Mouse (Mus musculus) cerebellum, adult 8-10 months (tissue): ENCODE measurements at regions not wholly inside any gene's neighbourhood (a gene's known extent, or its start where the extent isn't known, plus 50 kb on each side); places are given as distances from the start of the nearest gene placed in this dataset.
"Not testable (repeated sequence)": the region's sequence is repeated elsewhere in the genome, so short reads cannot be mapped to it uniquely, and the experiment has no call there.

Experiments used
- DNase-seq: peaks from one replicate; pipeline ENCODE4 v3.0.0; 2022

DNA sequence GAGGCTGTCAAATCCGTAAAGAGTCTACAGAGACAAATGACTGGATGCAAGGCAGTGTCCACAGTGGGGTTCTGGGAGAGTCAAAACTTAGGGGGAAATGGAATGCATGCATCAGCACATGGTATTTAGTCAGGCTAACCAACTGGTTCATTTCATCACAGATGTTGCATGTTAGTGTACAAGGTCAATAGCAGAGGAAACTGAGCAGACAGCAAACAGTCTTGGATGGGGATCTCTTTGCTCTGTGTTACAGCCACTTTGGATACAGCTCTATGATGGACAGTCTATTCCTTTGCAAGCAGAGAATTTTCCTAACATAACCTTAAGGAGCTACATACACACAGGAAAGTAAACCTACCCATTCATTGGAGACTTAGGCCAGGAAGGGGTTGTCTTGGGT lies 151.9 kb upstream of the Tmc3 start:
- DNase-seq, result no peak

DNA sequence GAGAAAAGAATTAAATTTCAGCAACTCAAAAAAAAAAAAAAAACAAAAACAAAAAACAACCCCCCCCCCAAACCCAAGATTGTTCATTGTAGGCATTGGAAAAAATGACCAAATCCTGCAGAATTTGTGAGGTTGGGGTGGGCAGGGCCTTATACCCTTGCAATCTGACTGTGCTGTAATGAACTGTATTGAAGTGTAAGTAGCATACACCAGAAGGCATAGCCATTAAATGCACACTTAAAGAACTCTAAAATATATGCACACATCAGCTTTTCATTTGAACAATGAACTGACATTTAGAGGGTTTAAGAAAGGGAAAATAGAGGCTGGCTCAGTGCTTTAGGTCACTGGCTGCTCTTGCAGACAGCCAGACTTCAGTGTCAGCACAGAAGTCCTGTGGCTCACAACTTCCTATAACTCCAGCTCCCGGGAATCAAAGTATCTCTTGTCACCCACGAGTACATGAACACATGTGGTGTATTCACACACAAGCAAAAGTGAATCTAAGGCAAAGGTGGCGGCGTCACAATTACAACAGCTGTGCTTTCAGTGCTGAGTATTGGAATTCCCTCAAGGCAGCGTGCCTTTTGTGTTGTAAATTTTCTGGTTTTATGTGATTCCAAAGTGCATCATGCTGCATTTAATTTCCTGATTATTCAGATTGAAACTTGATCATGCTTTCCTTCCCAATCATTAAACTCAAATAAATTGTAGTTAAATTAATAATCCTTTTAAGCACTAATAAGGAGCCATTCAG lies 150.6 kb upstream of the Tmc3 start:
- DNase-seq, result no peak

GRCm38 (mm10) chr7:83438538-83439393 lies 146.0 kb upstream of the Tmc3 start:
- no peak for DNase-seq

GRCm38 (mm10) chr7:83443596-83444278 lies 141.0 kb upstream of the Tmc3 start:
- no peak for DNase-seq

DNA sequence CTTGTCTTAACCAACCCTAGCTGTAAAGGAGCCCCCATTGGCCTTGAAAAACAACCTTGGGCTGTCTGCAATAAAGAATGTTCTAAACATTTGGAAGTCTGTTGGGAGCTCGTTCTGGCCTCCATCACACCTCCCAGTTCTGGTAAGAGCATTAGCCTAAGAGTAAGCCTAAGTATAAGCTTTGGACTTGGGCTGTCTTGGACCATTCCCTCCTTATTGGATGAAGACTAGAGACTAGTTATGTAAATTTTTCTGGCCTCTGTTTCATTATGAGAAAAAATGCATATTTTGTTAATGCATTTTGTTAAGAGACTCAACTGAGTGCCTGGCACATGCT lies 140.5 kb upstream of the Tmc3 start:
- DNase-seq, result no peak

GRCm38 (mm10) chr7:83445181-83445926 lies 139.4 kb upstream of the Tmc3 start:
- DNase-seq, result no peak

- DNase-seq, result no peak
These were observed 134.4 kb upstream of the Tmc3 start for GRCm38 (mm10) chr7:83450346-83450745.

DNA sequence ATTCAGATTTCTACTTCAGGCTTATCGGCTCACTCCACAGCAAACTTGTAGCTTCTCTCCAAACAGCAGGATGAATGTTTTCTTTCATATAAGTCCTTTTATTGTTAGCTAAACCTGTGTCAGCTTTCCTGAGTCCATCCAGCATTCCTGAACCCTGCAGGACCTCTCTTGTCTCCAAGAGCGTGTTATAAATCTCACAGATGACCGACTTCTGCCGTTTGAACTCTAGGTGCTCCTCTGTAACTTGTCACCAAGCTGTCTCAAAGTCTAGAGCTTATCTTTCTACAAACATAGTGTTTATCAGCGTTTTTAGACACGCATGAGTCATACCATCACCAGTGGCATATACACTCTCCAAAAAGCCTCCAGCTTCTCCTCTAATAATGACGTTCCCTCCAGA lies 132.4 kb upstream of the Tmc3 start:
- DNase-seq, result no peak

- no peak for DNase-seq
These were observed 125.2 kb upstream of the Tmc3 start for GRCm38 (mm10) chr7:83459520-83459919.

DNA sequence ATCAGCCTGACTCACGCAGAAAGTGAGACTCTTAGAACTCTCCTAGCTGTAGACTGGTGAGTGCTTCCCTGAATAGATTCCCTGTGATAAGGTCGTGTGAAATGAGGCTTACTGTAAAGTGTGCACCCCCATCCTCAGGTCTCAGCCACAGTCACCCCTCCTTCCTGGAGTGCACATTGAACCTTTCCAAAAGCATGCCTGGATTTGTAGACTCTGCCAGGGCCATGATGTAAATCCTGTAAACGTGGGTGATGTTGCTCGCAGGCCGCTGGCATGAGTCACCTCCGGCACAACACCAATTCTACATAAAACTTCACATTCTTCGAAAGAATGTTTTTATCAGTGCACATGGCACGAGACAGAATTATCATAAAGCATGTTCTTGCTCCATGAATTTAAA lies 117.7 kb upstream of the Tmc3 start:
- DNase-seq, result no peak

DNA sequence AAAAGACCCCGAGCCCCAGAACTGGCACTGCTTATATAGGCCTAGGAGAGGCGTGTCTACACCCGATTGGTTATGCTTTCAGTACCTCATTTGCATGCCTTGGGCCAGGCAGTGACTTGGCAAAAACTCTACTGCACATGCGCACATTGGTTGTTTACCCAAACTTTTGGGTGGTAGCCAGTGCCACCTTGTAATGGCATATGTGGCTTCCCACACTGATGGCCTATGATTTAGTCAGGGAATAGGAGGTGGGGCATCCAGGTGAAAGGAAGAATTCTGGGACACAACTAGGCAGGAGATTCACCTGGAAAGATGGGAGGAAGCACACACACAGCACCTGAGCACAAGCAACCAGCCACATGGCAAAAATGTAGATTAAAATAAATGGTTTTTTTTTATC lies 114.9 kb upstream of the Tmc3 start:
- DNase-seq, result not testable (repeated sequence)

DNA sequence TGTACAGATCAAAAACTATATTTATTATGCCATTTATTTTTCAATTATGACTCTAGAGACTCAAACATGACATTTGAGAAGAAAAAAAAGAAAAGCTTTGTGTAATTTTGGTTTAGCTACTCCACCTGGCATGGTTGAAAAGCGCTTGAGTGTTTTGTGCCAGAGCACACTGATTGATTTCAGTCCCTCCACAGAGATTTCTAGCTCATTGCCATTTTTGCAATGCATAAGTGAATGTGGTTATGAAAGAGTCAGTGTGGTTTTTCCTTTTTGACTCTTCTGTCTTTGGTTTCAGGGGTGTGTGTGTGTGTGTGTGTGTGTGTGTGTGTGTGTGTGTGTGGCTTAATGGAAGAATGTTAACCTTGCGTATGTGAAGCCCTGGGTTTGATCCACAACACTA lies 113.6 kb upstream of the Tmc3 start:
- no peak for DNase-seq

- DNase-seq, result no peak
These were observed 110.3 kb upstream of the Tmc3 start for GRCm38 (mm10) chr7:83474471-83474870.

- no peak for DNase-seq
These were observed 109.7 kb upstream of the Tmc3 start for GRCm38 (mm10) chr7:83474986-83475385.

GRCm38 (mm10) chr7:83475438-83476160 lies 109.1 kb upstream of the Tmc3 start:
- DNase-seq, result peak; percentile 63

DNA sequence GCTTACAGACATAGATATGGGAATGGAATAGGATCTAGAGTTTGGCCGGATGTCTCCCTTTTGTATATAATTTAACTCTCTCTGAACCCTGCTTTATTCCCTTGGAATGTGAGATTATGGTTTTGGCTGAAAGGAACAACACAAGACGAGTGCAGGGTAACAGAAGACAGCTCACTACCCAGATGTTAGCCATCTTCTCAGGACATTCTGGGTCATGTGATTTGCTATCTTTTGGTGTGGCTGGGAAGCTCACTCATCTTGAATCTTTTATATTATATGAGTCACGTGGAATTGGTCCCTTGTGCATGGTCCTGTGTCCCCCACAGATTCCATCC lies 108.6 kb upstream of the Tmc3 start:
- no peak for DNase-seq

GRCm38 (mm10) chr7:83476861-83477260 lies 107.9 kb upstream of the Tmc3 start:
- DNase-seq, result no peak

- peak; percentile 26 for DNase-seq
These were observed 107.0 kb upstream of the Tmc3 start for GRCm38 (mm10) chr7:83477661-83478121.

GRCm38 (mm10) chr7:83481655-83482054 lies 103.1 kb upstream of the Tmc3 start:
- DNase-seq, result no peak

DNA sequence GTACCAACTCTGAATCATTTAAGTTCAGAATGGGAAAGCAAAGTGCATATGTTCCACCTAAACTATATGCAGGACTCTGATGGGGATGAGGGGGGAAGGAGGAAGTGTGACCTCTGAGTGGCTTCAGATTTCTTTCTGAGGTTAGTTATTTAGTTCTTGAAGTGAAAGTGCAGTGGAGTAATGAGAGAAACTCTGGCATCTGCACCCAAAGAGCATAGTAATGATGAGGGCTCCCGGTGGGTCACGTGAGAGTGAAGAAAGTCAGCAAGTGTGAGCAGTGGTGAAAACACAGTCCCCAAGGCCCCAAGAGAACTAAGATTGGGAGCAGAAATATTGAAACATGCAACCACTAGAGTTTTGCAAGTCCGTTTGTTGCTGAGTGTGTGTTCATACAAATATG lies 102.5 kb upstream of the Tmc3 start:
- DNase-seq, result no peak

DNA sequence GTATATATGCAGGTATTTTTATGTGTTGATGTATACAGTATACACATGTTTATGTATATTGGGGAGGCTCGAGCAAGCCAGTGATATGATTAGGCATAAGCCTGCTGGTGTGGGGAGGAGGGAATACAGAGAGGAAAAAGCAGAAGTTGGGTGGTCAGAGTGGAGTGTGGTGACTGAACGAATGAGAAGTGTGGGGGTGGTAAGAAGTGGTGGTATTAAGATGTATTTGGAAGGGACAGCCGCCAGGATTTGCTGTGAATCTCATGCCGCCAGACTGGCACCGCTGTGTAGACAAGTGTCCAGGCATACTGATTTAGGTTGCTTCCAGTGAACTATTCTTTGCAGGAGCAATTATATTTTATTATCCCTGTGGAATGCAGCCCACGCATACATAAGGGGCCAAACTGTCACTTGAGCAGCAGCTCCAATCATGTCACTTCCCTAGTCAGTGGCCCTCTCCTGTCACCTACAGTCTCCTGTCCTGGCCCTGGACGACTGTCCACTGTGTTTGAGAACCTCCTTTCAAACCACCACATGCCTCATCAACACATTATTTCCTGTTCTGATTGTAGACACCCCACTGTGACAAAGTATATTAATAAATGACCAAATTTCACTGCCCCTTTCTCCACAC lies 101.9 kb upstream of the Tmc3 start:
- DNase-seq, result no peak
